Mouse (Mus musculus) brain, adult 2 months (tissue): ENCODE measurements around the gene Kcna5.

Experiments used
- DNase-seq: peaks from one replicate; pipeline ENCODE4 v3.0.0; 2011; ENCODE audit warnings: low read depth, low spot score

Kcna5 gene

GRCm38 (mm10) chr6:126535208-126535910, at the start of gene Kcna5:
Kcna5 (minus strand) TSS chr6:126535412.
- DNase-seq = peak; percentile 66

GRCm38 (mm10) chr6:126583075-126583474, 47.9 kb upstream of the Kcna5 start:
- DNase-seq = peak; percentile 57

- peak; percentile 89 for DNase-seq
Measured at GRCm38 (mm10) chr6:126581632-126582031, 46.4 kb upstream of the Kcna5 start.

GRCm38 (mm10) chr6:126580571-126580970, 45.4 kb upstream of the Kcna5 start:
- DNase-seq = peak; percentile 88

- DNase-seq = peak; percentile 95
Measured at GRCm38 (mm10) chr6:126577415-126577814, 42.2 kb upstream of the Kcna5 start.

GRCm38 (mm10) chr6:126576566-126576965, 41.4 kb upstream of the Kcna5 start:
- peak; percentile 92 for DNase-seq

GRCm38 (mm10) chr6:126574778-126575177, 39.6 kb upstream of the Kcna5 start:
- DNase-seq = no peak

- no peak for DNase-seq
Measured at GRCm38 (mm10) chr6:126573021-126573420, 37.8 kb upstream of the Kcna5 start.

GRCm38 (mm10) chr6:126569809-126570208, 34.6 kb upstream of the Kcna5 start:
- DNase-seq = peak; percentile 97

GRCm38 (mm10) chr6:126568046-126568830, 33.0 kb upstream of the Kcna5 start:
- DNase-seq = peak; percentile 91

- peak; percentile 80 for DNase-seq
Measured at GRCm38 (mm10) chr6:126567326-126567725, 32.1 kb upstream of the Kcna5 start.

- peak; percentile 58 for DNase-seq
Measured at GRCm38 (mm10) chr6:126564376-126564775, 29.2 kb upstream of the Kcna5 start.

- peak; percentile 98 for DNase-seq
Measured at GRCm38 (mm10) chr6:126563898-126564297, 28.7 kb upstream of the Kcna5 start.

GRCm38 (mm10) chr6:126561702-126562101, 26.5 kb upstream of the Kcna5 start:
- DNase-seq = peak; percentile 30

GRCm38 (mm10) chr6:126560696-126561095, 25.5 kb upstream of the Kcna5 start:
- no peak for DNase-seq

- DNase-seq = peak; percentile 65
Measured at GRCm38 (mm10) chr6:126560036-126560435, 24.8 kb upstream of the Kcna5 start.

GRCm38 (mm10) chr6:126558276-126558675, 23.1 kb upstream of the Kcna5 start:
- DNase-seq = no peak

- peak; percentile 90 for DNase-seq
Measured at GRCm38 (mm10) chr6:126553812-126554211, 18.6 kb upstream of the Kcna5 start.

- DNase-seq = peak; percentile 82
Measured at GRCm38 (mm10) chr6:126551862-126552395, 16.7 kb upstream of the Kcna5 start.

- no peak for DNase-seq
Measured at GRCm38 (mm10) chr6:126544107-126545036, 9.2 kb upstream of the Kcna5 start.

GRCm38 (mm10) chr6:126542724-126543123, 7.5 kb upstream of the Kcna5 start:
- no peak for DNase-seq
